Mouse (Mus musculus): ENCODE data around the gene Ugt1a9.

Gene Ugt1a9

GRCm38 (mm10) chr1:88261706-88262105, 191.1 kb downstream of the Ugt1a9 start:
- DNase-seq = no peak

GRCm38 (mm10) chr1:88262255-88262654, 191.7 kb downstream of the Ugt1a9 start:
- peak; percentile 62 for DNase-seq

DNA sequence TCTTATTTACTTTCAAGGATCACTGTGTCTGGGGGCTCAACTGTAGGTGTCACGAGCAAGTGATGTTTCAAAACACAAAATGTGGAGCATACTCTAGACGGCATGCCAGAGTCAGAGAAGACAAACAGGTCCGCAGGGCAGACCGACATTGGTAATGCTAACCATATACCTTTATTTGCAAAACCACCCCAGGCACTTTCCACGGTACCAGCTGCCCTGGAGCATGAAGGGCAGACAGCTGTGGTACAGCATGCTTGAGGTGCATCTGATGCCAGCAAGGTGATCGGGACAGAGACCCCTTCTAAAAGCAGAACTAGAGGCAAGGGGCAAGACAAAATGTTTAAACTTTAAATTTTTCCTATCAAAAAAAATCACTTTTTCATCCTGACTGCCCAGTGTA, 192.4 kb downstream of the Ugt1a9 start:
- no peak for DNase-seq

- DNase-seq = no peak
These were observed 193.2 kb downstream of the Ugt1a9 start for GRCm38 (mm10) chr1:88263778-88264177.

DNA sequence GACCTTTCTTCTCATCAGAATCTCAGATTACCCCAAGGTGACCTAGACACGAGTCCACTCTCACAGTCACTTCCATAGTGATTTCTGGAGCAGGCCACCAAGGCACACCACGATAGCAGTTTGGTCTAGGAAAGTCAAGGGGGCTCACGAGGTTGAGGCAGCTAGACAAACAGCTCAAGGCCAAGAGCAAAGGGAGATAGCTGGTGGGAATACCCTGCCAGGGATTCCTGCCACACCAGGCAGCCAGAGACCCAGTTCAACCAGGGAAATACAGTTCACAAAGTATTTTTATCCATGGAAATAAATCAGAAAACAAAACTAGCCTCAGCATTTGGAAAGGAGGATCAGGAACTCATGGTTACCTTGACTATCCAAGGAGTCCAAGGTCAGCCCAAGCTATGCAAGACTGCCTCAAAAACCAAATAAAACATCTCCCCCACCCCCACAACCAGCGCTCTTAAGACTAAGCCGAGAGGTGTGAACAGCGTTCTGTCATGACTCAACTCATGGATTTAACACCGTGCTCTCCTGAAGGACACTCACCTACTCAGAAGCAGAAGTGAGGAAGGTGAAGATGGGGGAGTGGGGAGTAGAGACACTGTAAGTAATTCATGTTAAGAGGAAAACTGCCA, 193.8 kb downstream of the Ugt1a9 start:
- no peak for DNase-seq

DNA sequence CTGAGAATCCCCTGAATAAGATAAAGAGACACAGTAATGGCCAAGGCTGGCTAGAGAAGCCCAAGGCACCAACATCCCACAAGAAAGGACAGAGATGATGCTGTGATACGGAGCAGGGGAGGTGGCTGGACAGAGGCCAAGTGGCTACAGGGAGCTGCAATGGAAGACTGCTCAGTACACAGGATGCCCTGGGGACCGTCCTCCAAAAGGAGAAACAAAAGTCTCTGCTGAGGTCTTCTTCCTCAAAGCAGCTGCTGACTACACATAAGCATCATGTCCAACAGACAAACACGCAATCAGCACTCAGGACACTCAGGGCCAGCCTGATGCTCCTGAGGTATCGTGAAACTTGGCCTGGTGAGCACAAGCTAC, 194.3 kb downstream of the Ugt1a9 start:
- no peak for DNase-seq

GRCm38 (mm10) chr1:88266123-88266522, 195.5 kb downstream of the Ugt1a9 start:
- no peak for DNase-seq

DNA sequence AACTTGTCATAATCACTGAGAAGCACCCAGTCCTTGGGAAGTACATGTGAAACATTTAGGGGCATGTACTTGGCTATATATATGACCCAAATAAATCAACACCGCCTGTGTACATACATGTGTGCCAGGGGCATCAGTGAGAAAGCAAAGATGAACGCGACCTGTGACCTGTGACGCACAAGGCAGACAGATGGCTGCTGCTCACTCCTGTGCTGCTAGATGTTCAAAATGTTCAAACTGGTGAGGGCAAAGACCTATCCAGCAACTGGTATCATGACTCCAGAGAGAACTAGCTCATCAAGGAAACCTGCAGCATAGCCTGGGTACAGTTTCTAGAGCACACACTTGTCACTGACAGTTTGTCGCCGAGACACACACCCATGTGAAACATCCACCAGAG, 196.9 kb downstream of the Ugt1a9 start:
- DNase-seq = no peak

DNA sequence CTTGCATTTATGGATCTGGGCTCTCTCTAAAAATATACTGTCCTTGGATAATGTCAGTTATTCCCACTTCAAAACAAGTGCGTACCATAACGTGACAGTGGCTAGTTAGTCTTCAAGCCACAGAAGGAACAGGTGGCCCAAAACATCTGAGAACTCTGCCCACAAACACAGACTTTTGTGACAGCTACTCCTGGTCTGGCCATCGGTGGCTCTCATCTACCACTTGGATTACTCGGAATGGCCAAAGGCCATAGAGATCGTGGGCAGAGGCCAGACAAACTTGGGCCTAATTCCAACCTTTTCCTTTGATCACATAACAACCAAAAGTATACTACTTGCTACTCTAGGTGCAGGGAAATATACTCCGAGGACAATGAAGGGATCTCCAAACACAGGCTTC, 197.5 kb downstream of the Ugt1a9 start:
- no peak for DNase-seq

Measured in right cerebral cortex, postnatal 14 days (tissue).